Mouse (Mus musculus): ENCODE measurements around the gene Fbln5. TPM values are rescaled to one million over a fixed set of nuclear protein-coding genes. Genes with fewer than 3 reads are reported as not detected.

The Fbln5 gene
- 60.5 and 64.2 TPM in 2 replicates for polyA plus RNA-seq (2012; rRNA removed)

DNA sequence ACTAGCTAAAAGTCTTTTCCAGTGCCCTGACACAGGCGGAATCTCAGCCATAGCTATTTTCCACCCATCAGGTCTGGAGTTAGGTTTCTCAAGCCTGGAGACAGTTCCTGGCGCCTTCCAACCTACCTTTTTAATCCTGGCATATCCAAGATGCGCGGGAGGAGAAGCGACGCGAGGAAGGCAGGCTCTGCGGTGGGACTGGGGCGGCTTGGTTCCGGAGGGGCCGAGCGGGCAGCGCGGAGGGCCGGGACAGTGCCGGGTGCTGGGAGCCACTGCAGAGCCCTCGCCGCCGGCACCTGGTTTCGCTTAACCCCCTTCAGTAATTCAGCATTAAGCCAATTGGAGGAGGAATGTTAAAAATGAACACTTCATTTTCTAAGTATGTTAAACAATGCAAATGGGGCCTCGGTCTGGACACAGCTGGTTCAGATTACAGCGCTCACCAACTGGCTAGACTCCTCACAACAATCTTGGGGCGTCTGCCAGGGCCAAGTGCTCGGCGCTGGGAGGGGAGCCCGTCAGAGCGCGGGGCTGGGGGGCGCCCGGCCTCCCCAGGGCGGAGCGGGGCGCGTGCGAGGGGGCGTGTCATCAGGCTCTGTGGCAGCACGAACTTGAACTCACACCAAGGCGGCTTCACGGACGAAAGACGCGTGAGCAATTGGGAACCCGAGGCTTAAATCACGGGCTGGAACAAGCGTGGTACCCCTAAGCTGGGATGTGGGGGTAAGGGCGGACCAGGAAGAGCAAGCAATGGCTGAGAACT, at the start of gene Fbln5:
TSS of gene Fbln5 (minus strand) at position 448 of the 763 bp plus-strand sequence.
- H3K27ac ChIP-seq (ENCODE audit: insufficient read depth, low read length) = 0 out of 2 replicates have a peak within 1 kb of the TSS, but pooled peaks have one; percentile 19

GRCm38 (mm10) chr12:101862286-101862964, 43.6 kb upstream of the Fbln5 start:
- 91% methylated on average over 10 of the region's 10 CpGs for WGBS
- Histone ChIP-seq H3K36me3 (ENCODE audit: control insufficient read depth, insufficient read depth, low read length) (peaks cover 10% of the 10 kb centered on the region), H3K27me3 (ENCODE audit: control insufficient read depth, insufficient read depth, low read length) (no peaks in the 10 kb centered on the region), H3K4me1 (ENCODE audit: control insufficient read depth, insufficient read depth, insufficient read length) (no peaks in the 10 kb centered on the region), H3K4me3 (ENCODE audit: extremely low read depth, insufficient read depth, insufficient read length) (no peak overlapping the region), H3K27ac (ENCODE audit: insufficient read depth, low read length) (no peak overlapping the region)
- TF ChIP-seq CTCF (IDR thresholded peaks at IDR 0.05; ENCODE audit: extremely low read depth, insufficient read depth, insufficient read length, insufficient replicate concordance) = no peak
- TF ChIP-seq POLR2A (IDR thresholded peaks at IDR 0.05; ENCODE audit: low read depth, low read length) = no peak
- no peak for DNase-seq (ENCODE audit: low read depth in 1 of 2, low spot score in 2 of 2)

More for the DNA sequence above, at the start of gene Fbln5:
- 3% methylated on average over 46 of the region's 46 CpGs for whole genome bisulfite sequencing
- Histone ChIP-seq H3K36me3 (ENCODE audit: control insufficient read depth, insufficient read depth, low read length) (no peaks in the 10 kb centered on the region), H3K4me3 (ENCODE audit: extremely low read depth, insufficient read depth, insufficient read length) (peak within 1 kb of the TSS; percentile 45), H3K4me1 (ENCODE audit: control insufficient read depth, insufficient read depth, insufficient read length) (peaks cover 3% of the 10 kb centered on the region; the same call in 1 of the 2 replicates), H3K27me3 (ENCODE audit: control insufficient read depth, insufficient read depth, low read length) (peaks cover 9% of the 10 kb centered on the region)
- DNase-seq (ENCODE audit: low read depth in 1 of 2, low spot score in 2 of 2) = no peak
- TF ChIP-seq CTCF (IDR thresholded peaks at IDR 0.05; ENCODE audit: extremely low read depth, insufficient read depth, insufficient read length, insufficient replicate concordance) (no peak), POLR2A (IDR thresholded peaks at IDR 0.05; ENCODE audit: low read depth, low read length) (no peak)

DNA sequence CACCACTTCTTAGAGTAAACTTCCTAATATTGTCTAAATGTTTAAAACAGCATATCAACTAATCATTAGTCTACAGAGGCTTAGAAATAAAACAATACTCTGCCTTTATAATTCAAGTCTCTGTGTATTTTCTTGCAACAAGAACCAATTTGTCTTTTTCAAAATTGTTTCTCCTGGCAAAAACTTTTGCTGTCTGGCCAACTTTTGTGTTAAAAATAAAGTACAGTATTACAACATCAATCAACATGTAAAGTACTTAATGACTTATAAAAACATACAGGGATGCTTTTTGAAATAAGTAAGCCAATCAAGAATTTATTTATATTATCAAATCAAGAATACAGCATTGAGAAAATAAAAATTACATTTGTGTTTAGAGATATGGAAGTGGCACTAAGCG, 41.4 kb upstream of the Fbln5 start:
- peaks cover 11% of the 10 kb centered on the region for H3K36me3 ChIP-seq (ENCODE audit: control insufficient read depth, insufficient read depth, low read length)
- H3K27me3 ChIP-seq (ENCODE audit: control insufficient read depth, insufficient read depth, low read length) = no peaks in the 10 kb centered on the region
- no peaks in the 10 kb centered on the region for H3K4me1 ChIP-seq (ENCODE audit: control insufficient read depth, insufficient read depth, insufficient read length)
- TF ChIP-seq POLR2A (IDR thresholded peaks at IDR 0.05; ENCODE audit: low read depth, low read length) (no peak), CTCF (IDR thresholded peaks at IDR 0.05; ENCODE audit: extremely low read depth, insufficient read depth, insufficient read length, insufficient replicate concordance) (no peak)
- 98% methylated on average over 1 of the region's 1 CpGs for WGBS
- no peak overlapping the region for H3K27ac ChIP-seq (ENCODE audit: insufficient read depth, low read length)
- no peak for DNase-seq (ENCODE audit: low read depth in 1 of 2, low spot score in 2 of 2)
- H3K4me3 ChIP-seq (ENCODE audit: extremely low read depth, insufficient read depth, insufficient read length) = no peak overlapping the region

GRCm38 (mm10) chr12:101858011-101858410, 39.2 kb upstream of the Fbln5 start:
- Histone ChIP-seq H3K27ac (ENCODE audit: insufficient read depth, low read length) (no peak overlapping the region), H3K4me1 (ENCODE audit: control insufficient read depth, insufficient read depth, insufficient read length) (no peaks in the 10 kb centered on the region), H3K4me3 (ENCODE audit: extremely low read depth, insufficient read depth, insufficient read length) (no peak overlapping the region), H3K27me3 (ENCODE audit: control insufficient read depth, insufficient read depth, low read length) (no peaks in the 10 kb centered on the region), H3K36me3 (ENCODE audit: control insufficient read depth, insufficient read depth, low read length) (peaks cover 15% of the 10 kb centered on the region)
- 95% methylated on average over 5 of the region's 5 CpGs for WGBS
- no peak for DNase-seq (ENCODE audit: low read depth in 1 of 2, low spot score in 2 of 2)
- TF ChIP-seq POLR2A (IDR thresholded peaks at IDR 0.05; ENCODE audit: low read depth, low read length) (no peak), CTCF (IDR thresholded peaks at IDR 0.05; ENCODE audit: extremely low read depth, insufficient read depth, insufficient read length, insufficient replicate concordance) (no peak)

DNA sequence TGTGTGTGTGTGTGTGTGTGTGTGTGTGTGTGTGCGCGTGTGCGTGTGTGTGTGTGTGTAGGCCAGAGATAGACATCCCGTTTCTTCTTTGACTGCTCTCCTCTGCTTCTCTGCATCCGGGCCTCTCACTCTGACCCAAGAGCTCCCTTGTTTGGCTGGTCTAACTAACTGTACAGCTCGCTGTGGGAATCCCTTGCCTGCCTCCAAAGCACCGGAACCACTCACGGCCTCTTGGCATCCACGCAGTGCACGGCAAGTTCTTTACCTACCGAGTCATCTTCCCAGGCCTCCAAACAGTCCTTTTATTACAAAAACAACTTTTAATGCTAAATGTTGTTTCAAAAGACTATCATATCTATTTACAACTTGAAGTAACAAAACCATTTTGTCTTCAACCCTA, 35.5 kb upstream of the Fbln5 start:
- H3K4me1 ChIP-seq (ENCODE audit: control insufficient read depth, insufficient read depth, insufficient read length) = no peaks in the 10 kb centered on the region
- WGBS = 92% methylated on average over 11 of the region's 11 CpGs
- no peak overlapping the region for H3K4me3 ChIP-seq (ENCODE audit: extremely low read depth, insufficient read depth, insufficient read length)
- peaks cover 8% of the 10 kb centered on the region for H3K36me3 ChIP-seq (ENCODE audit: control insufficient read depth, insufficient read depth, low read length)
- no peak for DNase-seq (ENCODE audit: low read depth in 1 of 2, low spot score in 2 of 2)
- no peak for TF ChIP-seq POLR2A (IDR thresholded peaks at IDR 0.05; ENCODE audit: low read depth, low read length)
- no peaks in the 10 kb centered on the region for H3K27me3 ChIP-seq (ENCODE audit: control insufficient read depth, insufficient read depth, low read length)
- no peak overlapping the region for H3K27ac ChIP-seq (ENCODE audit: insufficient read depth, low read length)

GRCm38 (mm10) chr12:101851846-101852564, 33.1 kb upstream of the Fbln5 start:
- no peak for TF ChIP-seq CTCF (IDR thresholded peaks at IDR 0.05; ENCODE audit: extremely low read depth, insufficient read depth, insufficient read length, insufficient replicate concordance)
- no peak for TF ChIP-seq POLR2A (IDR thresholded peaks at IDR 0.05; ENCODE audit: low read depth, low read length)
- no peaks in the 10 kb centered on the region for H3K4me1 ChIP-seq (ENCODE audit: control insufficient read depth, insufficient read depth, insufficient read length)
- DNase-seq (ENCODE audit: low read depth in 1 of 2, low spot score in 2 of 2) = no peak
- H3K36me3 ChIP-seq (ENCODE audit: control insufficient read depth, insufficient read depth, low read length) = peaks cover 8% of the 10 kb centered on the region
- no peak overlapping the region for H3K4me3 ChIP-seq (ENCODE audit: extremely low read depth, insufficient read depth, insufficient read length)
- no peak overlapping the region for H3K27ac ChIP-seq (ENCODE audit: insufficient read depth, low read length)
- 87% methylated on average over 7 of the region's 7 CpGs for WGBS
- no peaks in the 10 kb centered on the region for H3K27me3 ChIP-seq (ENCODE audit: control insufficient read depth, insufficient read depth, low read length)
